Mouse (Mus musculus) layer of hippocampus, postnatal 10 days (tissue): Measurements from ENCODE around the gene Parp4. TPM values are rescaled to one million over a fixed set of nuclear protein-coding genes. Genes with fewer than 3 reads are reported as not detected.

Source experiments
- DNase-seq, 2 experiments: peaks; one replicate each; pipeline ENCODE4 v3.0.0; 2021; ENCODE audit warnings: low spot score in 2 of 2
- total RNA-seq, 2 experiments: library from RNA; stranded (reverse); gene quantifications; 2 replicates each; pipeline ENCODE4 v1.2.3; 2021

Gene Parp4
- total RNA-seq, 2 experiments from 2014 or later = 2.6 to 3.3 TPM

DNA sequence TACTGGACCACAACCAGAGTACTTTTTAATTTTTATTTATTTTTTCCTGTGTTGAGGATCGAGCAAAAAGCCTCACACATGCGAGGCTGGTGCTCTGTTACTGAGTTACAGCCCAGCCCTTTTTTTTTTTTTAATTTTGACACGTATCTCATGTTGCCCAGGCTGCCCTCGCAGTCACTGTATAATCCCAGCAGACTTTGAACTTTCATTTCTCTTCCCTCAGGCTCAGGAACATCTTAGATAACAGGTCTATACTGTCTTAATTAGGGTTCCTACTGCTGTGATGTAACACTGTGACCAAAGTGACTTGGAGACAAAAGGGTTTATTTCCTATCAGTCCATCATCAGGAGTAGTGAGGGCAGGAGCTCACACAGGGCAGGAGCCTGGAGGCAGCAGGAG is 29.7 kb downstream of the Parp4 start:
- no peak for DNase-seq

DNA sequence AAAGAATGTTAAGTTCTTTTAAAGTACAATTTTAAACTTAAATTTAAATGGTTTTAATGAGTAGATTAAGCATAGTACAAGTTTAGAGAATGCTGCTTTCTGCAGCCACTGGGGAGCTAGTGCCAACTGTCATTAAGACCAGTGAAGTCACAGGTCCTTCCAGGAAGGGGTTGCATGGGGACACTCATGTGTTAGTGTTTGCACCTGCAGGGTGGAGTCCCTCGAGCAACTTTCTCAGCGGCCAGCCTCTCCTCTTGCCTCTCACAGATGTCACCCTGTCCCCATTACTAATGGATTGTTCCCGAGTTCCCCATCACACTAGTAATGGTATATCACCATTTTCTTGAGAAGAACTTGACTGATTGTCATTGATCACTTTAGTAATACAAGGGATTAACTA is 37.8 kb downstream of the Parp4 start:
- DNase-seq = no peak

DNA sequence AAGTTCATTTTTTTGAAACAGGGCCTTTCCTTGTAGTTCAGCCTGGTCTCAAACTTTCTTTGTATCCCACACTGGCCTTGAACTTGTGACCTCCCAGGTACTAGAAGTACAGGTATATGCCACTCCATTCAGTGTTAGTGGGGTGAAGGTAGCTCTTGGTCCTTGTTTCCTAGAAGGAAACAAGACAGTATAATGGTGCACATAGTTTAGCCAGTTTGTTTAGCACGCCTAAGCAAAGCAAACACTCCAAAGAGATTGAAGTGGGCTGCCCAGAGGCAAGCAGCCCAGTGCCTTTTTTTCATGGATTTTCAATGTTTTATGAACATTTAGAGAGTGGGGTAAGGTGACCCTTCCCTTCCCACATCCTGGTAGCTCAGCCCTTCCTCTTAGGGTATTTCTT is 42.1 kb downstream of the Parp4 start:
- no peak for DNase-seq

DNA sequence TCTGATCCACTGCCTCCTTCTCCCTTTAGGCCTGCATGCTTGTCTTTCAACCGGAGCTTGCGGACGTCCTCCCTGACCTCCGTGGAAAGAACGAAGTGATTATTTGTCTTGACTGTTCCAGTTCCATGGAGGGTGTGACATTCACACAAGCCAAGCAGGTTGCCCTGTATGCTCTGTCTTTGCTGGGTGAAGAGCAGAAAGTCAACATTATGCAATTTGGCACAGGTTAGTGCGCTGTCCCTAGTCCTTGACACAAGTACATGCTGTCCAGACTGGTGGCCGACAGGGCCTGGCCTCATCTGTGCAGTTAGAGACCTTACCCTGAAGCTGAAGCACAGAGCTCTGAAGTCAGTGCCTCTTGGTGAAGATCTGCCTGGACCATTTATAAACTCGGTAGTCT is 45.0 kb downstream of the Parp4 start:
- DNase-seq = no peak

DNA sequence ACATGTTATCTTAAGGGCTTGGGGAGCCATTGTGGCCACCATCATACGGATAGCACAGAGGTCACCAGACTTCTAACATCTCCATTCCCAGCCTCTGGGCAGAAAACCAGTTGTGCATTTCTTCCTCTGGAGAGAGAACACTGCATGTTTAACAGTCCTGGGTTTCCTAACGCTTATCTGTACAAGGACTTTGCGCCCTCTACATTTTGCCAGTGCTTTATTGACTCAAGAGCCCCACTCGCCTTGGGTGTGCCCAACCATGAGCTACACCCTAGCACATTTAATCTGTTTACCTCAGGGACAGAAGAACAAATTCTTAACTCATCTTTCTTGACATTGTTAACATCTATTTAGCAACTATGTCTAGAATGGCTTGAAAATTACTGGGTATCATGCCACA is 50.8 kb downstream of the Parp4 start:
- no peak for DNase-seq

DNA sequence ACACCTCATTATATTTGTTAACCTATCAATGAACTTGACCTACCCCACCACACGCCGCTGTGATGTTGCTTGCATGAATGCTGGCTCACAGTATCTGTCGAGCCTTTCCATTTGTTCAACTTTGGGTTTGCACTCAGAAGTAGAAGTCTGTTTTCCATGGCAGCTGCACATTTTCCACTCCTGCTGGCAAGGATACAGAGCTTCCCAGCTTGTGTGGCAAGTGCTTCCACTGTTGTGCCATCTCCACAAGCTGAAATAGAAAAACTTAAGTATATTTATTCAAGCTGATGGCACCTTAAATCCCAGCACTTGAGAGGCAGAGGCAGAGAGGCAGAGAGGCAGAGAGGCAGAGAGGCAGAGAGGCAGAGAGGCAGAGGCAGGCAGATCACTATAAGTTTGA is 52.9 kb downstream of the Parp4 start:
- peak; percentile 8 to 40 for DNase-seq

DNA sequence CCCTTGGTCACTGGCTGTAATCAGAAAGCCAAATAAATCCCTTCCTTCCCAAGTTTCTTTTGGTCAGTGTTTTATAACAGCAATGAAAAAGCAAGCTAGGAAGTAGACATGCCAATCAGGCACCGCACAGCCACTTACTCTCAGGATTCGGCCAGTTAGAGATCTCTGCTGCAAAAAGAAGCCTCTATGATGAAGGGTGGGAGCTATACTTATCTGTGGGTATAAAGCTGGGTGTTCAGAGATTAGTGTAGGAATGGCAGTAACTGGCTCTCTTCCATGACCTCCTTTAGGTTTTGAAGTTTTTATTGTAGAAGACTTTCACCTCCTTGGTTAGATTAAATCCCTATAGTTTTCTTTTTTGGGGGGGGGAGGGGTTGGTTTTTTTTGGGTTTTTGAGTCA is 55.7 kb downstream of the Parp4 start:
- no peak for DNase-seq

DNA sequence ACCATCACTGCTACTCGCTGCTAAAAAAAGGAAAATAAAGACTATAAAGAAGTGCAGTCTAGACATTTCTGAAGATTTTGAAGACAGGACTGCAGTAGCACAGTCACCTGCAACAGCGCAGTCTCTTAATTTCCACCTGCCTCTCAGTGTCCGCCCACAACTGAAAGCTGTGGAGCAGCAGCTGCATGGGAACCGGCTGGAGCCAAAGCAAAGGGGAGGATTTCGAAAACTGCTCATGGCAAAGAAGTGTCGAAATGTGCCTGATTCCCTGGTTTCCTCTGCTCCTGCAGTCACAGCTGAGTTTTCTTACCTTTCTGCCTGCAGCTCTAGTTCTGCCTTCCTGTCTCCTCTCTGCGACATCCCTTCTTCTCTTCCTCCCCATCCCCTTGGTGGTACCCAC is 71.8 kb downstream of the Parp4 start:
- no peak for DNase-seq

DNA sequence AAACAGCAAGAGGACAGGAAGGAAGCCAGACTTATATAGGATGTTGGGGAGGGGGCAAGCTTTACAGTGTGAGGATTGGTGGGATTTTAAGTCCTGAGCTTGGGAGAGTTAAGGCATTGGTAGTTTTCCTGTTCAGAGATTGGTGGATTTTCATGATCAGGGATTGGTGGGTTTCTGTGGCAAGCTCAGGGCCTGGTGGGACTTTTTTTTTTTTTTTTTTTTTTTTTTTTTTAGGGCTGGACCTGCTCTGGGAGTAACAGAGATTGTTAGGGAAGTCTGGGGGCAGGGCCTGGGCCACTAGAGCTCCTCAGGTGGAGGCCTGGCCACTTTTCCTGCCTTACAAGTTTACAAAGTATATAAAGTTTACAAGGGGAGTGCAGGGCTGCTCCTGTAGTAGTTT is 74.0 kb downstream of the Parp4 start:
- no peak for DNase-seq

DNA sequence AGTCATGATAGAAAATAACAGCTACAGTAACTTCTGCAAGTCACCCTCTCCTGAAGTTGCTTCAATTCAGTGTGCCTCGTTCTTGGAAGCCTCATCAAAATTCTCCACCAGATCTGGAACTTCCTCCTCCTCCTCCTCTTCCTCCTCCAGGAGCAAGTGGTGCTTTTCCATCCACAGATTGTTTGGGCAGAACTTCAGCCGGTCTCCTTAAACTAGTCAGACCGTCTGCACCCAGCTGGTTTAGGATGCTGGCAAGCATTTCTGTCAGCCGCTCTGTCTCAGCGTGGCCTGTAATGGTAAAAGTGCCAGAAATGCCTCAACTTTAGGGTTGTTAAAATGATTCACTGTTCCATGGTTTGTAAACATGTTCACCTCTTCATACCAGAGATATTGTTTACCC is 90.2 kb downstream of the Parp4 start:
- DNase-seq = no peak

DNA sequence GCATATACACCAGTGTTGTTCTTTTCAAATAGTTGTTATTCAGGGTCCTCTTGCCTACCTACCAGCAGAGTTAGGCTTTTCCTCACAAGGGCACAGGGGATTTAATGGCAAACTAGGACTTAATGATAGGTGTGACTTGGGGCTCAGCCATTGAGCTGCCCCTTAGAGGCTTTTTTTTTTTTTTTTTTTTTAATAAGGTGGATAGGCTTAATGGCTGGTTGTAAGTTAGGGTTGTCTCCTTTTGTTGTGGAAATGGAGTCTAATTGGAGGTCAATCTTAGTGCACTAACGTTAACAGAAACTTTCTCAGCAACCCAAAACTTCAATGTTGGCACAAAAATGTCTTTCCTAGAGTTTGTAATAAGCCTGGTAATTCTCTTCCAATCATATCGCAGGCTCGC is 91.5 kb downstream of the Parp4 start:
- no peak for DNase-seq

DNA sequence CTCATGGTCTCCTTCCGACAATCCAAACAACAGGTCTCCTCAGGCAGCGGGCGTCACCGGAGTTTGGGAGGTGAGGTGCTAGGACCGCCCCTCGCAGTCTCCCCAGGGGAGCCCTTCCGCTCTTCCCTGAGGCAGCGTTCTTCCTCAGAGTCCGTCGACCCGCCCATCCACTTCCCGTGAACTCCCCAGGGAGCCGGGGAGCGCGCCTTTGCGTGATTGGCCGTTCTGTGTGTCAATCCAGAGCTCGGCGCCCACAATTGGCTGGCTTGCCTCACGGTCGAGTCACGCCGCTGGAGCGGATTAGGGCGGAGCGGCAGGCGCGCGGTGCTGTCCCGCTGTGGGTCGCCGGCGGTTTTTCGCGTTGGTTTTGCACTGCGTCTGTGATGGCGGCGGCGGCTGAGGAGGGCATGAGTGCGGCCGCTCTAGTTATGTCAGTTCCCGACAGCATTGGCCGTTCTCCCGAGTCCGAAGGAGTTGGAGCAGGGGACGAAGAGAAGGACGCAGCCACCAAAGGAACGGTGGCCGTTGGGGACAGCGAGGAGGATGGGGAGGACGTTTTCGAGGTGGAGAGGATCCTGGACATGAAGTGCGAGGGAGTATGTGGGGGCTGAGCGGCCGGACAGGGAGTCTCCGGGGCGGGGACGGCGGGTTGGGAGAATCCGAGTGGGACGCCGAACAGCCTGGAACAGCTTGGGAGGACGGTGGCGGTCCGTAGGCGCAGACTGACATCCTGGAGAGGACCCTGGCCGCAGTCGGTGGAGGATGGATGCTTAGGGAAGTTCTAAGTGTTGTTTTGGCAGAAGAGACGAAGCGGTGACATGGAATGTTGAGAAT is 92.8 kb downstream of the Parp4 start, which contains the start of gene Mphosph8:
TSS of gene Mphosph8 (plus strand) at position 280 of the 834 bp plus-strand sequence.
- peak; percentile 100 for DNase-seq

DNA sequence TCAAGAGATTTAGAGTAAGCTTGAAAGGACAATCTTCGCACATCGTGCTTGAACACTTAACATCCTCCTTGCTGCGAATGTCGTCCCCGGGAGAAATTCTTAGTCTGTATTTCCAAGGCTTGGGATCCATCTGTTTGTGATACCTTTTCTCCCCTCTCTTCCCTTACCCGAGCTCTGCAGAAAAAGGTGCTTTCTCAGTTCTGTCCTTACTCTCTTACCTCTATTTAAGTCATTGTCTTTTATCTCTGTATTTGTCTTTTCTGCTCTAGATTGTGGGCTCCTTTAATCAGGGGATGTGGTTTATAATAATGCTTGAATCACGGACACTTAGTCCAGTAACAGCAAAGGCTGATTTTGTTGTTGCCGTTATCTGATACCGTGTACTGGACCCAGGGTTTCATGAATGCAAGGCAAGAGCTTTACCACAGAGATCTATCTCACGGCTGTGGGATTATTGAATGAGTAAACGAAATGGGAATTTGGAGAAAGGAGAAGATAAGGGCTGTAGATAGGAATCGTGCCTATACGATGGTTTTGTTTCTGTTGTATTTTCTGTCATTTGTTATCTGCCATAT is 93.7 kb downstream of the Parp4 start:
- no peak for DNase-seq

DNA sequence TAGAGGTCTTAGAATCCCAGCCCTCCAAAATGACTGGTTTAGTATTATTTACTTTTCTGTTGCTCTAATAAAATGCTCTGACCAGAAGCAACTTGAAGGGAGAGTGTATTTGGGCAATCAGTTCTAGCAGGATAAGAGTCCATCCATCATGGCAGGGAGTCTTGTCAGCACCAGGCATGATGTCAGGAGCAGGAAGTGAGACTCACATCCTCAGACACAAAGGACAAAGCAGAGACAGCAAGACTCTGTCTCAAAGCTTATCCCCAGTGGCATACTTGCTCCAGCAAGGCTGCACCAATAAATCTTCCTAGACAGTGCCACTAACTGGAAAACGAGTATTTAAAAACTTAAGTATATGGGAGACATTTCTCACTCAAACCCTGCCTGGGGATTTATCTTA is 110.0 kb downstream of the Parp4 start:
- no peak for DNase-seq

DNA sequence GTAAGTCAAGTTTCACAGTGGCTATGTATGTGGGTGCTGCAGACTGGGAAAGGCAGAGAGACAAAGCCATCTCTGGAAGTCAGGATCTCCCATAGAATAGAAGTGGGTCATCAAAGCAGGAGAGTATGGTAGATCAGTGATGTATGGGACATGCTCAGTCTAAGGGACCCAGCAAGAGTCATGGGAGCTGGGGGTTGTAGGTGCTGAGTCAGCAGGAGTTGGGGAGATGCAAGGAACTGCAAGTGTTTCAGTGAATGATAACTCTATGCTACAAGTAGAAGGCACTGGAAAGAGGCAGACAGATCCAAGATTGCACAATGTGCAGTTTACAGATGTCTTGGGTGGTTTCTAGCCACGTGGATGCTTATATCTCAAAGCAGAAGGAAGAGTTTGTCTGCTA is 113.7 kb downstream of the Parp4 start:
- no peak for DNase-seq

DNA sequence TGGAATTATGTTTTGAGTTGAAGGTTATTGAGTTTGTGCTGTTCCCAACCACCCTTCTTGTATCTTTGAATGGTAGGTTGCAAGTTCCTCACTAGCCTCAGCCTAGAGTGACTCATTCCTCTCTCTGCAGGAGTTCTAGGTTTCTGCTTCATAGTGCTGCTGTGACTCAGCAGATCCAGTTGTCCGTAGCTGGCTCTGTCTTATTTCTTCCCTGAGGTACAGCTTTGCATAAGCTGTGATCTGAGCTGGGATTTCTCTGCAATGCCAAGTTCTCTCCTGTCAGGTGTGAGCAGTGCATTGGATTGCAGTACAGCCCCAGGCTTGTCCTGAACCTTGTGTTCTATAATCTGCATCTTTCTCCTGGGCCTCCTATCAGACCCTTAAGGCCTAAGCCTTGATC is 114.3 kb downstream of the Parp4 start:
- DNase-seq = no peak

DNA sequence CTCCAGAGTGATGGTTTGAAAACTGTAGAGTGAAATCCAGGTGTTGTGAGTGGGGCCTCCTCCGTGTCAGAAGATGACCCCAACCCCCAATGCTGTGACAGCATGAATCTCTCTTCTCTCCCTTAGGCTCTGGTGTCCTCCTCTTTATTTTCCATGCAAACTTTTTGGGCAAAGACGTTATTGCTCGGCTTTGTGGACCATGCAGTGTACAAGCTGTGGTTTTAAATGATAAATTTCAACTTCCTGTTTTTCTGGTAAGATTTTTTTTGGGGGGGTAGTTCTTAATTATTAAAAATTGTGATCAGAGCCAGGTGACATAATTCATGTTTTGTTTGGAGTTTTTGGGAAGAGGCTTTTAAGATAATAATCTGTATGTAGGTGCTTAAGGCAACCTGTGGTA is 120.1 kb downstream of the Parp4 start:
- DNase-seq = no peak

DNA sequence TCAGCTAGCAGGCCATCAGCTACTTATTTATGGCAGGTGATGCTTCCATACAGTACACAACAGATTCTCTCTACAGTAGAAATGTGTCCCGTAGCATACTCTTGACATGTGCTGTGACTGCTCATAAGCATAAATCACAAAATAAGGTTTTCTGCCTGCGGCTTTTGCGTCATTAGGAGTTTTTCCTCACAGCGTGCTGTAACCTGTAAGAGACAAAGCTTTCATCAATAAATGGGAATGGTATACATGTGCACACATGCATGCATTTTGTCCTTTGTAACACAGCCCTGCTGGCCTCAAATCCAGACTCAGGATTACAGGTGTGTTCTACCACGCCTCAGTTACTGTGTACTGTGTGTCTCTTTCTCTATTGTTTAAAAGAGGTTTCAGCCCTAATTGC is 122.4 kb downstream of the Parp4 start:
- DNase-seq = no peak

DNA sequence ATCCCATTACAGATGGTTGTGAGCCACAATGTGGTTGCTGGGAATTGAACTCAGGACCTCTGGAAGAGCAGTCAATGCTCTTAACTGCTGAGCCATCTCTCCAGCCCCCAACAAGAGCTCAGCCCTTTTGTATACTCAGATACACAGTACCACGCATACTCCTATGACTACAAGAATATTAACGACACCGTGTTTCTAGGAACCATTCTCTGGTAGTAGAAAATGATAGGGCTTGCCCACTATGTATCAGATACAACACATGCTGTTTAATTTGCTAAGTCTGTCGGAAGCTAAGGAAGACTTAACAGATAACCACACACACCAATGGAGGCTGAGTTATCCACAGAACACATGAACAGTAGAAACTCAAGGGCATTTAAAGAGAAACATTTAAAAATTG is 127.2 kb downstream of the Parp4 start:
- no peak for DNase-seq

DNA sequence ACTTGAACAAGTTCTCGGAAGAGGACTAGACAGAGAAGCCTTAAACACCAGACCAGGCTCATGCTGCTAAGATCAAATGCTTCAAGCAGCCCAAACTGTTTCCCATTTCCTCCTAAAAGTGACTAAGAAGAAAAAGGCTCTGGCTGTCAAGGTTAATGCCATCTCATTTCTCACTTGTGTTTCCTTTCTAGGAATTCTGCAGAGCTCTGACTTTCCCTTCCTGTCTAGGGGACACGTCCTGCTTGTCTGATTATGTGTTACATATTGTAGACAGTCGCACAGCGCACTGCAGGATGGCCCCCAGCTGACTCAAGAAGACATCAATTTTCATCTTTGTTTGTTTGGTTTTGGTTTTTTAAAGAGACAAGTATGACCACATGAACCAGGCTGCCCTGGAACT is 130.3 kb downstream of the Parp4 start:
- no peak for DNase-seq
